Mouse (Mus musculus) embryonic fibroblast, embryonic 13.5 days (primary cell): ENCODE measurements around the gene Cltb.

Experiments used
- CTCF ChIP-seq: IDR thresholded peaks from 2 replicates; pipeline ENCODE4 v1.5.1; 2011; ENCODE audit warnings: mild to moderate bottlenecking, control low read depth, low read length, moderate library complexity, borderline replicate concordance; ENCODE audit not compliant: insufficient read depth
- POLR2A ChIP-seq: IDR thresholded peaks from 2 replicates; pipeline ENCODE4 v1.6.1; 2011; ENCODE audit warnings: low read depth, mild to moderate bottlenecking, control low read depth, low read length, moderate library complexity

DNA sequence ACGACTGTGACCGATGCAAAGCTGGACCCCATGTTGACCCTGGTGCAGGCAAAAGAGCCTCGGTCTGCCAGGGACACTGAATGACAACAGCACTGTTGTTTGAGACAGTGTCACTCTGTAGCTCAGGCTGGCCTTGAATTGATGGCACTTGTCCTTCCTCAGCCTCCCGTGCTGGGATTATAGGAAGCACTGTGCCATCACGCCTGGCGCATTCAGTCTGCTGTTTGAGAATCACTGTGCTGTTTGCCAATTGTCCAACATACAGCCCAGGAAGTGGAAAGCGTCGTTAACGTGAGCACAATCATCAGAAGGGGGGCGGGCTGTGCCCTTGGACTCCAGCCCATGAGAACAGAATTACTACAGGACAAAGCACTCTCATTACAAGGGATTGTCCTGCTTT lies 29.0 kb downstream of the Cltb start:
- no peak for TF ChIP-seq CTCF
- TF ChIP-seq POLR2A, result no peak
